Mouse (Mus musculus) limb, embryonic 15.5 days (tissue): Measurements from ENCODE around the gene Cpne7. TPM values are rescaled to one million over a fixed set of nuclear protein-coding genes. Genes with fewer than 3 reads are reported as not detected.

ENCODE experiments used
- ATAC-seq: fragments of 200-750 bp; cut with Nextera tagmentation; 2 replicates; pipeline ENCODE4 v1.8.0; 2017; ENCODE audit warnings: low read depth, moderate TSS enrichment; ENCODE audit not compliant: insufficient number of reproducible peaks, low FRiP score, low TSS enrichment
- H3K27ac ChIP-seq: fragments of 300-500 bp; sonication (generic); 2 replicates; pipeline ENCODE4 v1.5.1; 2015; ENCODE audit warnings: moderate library complexity, mild to moderate bottlenecking, inconsistent platforms
- H3K27me3 ChIP-seq: fragments of 300-500 bp; sonication (generic); 2 replicates; pipeline ENCODE4 v1.6.1; 2015; ENCODE audit warnings: inconsistent platforms
- H3K36me3 ChIP-seq: fragments of 300-500 bp; sonication (generic); 2 replicates; pipeline ENCODE4 v1.6.1; 2015; ENCODE audit warnings: inconsistent platforms
- H3K4me1 ChIP-seq: fragments of 300-500 bp; sonication (generic); 2 replicates; pipeline ENCODE4 v1.6.1; 2015; ENCODE audit warnings: inconsistent platforms
- H3K4me2 ChIP-seq: fragments of 300-500 bp; sonication (generic); 2 replicates; pipeline ENCODE4 v1.6.1; 2015; ENCODE audit warnings: mild to moderate bottlenecking, inconsistent platforms
- H3K4me3 ChIP-seq: fragments of 300-500 bp; sonication (generic); 2 replicates; pipeline ENCODE4 v1.5.1; 2015; ENCODE audit warnings: mild to moderate bottlenecking, inconsistent platforms
- H3K9ac ChIP-seq: fragments of 300-500 bp; sonication (generic); 2 replicates; pipeline ENCODE4 v1.6.1; 2015; ENCODE audit warnings: inconsistent platforms
- H3K9me3 ChIP-seq: fragments of 300-500 bp; sonication (generic); 2 replicates; pipeline ENCODE4 v1.6.1; 2016; ENCODE audit warnings: inconsistent platforms
- WGBS: fragments of 180-500 bp; shearing (Covaris S2); methylation state at CpG from one replicate; pipeline ENCODE4 v1.1.7; 2015; 5-methylcytosine and 5-hydroxymethylcytosine counted together
- polyA plus RNA-seq: library from polyadenylated mRNA; unstranded; fragments of >200 nt; fragmentation: Nextera tagmentation; extraction: Ambion mirVana; gene quantifications from 2 replicates; pipeline ENCODE4 v1.2.1, GENCODE M21; 2015

Cpne7 gene
- 0.84 and 1.2 TPM in 2 replicates for polyA plus RNA-seq

DNA sequence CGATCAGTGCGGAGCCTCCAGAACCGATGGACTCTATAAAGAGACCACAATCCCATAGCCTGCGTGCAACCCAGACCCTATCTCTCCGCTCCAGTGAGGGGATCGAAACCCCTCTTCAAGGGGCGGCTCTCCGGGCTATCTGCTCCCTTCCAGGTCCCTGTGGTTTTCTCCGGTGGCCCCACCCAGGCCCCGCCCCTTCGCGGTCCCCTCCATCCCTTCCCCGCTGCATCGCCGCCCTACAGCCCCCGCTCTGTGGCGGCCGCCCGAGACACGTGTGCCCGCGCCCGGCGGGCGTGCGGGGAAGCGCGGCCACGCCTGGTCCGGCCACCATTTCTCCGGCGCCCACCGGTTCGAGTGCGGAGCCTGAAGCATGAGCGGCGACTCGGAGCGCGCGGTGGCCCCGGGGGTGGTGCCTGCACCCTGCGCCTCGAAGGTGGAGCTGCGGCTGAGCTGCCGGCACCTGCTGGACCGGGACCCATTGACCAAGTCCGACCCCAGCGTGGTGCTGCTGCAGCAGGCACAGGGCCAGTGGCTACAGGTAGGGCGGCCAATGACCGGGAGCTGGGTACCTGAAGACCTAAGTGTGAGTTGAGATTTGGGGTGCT, at the start of gene Cpne7:
Gene Cpne7 (plus strand): TSS at position 248 of the 605 bp plus-strand sequence.
- Histone ChIP-seq H3K4me2 (peak within 1 kb of the TSS; percentile 91), H3K4me3 (peak within 1 kb of the TSS; percentile 45), H3K36me3 (no peaks in the 10 kb centered on the region), H3K27me3 (peaks cover 39% of the 10 kb centered on the region), H3K4me1 (peaks cover 18% of the 10 kb centered on the region), H3K9ac (0 out of 2 replicates have a peak within 1 kb of the TSS, but pooled peaks have one; percentile 31), H3K9me3 (no peaks in the 10 kb centered on the region), H3K27ac (no peak within 1 kb of the TSS)
- under 1% methylated on average over 50 of the region's 51 CpGs for WGBS
- ATAC-seq: 0 out of 2 replicates have a peak, but pooled peaks have one; percentile 36

DNA sequence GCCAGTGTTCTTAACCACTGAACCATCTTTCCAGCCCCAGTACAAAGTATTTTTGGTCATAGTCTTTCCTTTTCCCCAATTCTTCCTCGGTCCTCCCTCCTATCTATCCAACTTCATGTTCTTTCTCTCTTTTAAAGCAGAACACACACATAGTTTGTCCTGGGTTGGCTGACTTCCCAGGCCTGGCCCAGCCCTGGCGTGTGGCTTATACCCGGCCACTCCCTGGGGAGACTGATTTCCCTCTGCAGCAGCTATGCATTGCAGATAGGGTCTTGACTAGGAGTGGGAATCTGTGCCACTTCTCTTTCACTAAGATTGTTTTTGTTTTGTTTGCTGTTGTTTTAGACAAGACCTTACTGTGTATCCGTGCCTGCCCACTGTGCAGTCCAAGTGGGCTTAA, 46.0 kb upstream of the Cpne7 start:
- 69% methylated on average over 4 of the region's 4 CpGs for WGBS
- Histone ChIP-seq H3K9ac (no peak overlapping the region), H3K27ac (no peak overlapping the region), H3K9me3 (no peaks in the 10 kb centered on the region), H3K4me2 (no peak overlapping the region), H3K36me3 (peaks cover 59% of the 10 kb centered on the region), H3K27me3 (no peaks in the 10 kb centered on the region), H3K4me1 (peaks cover 8% of the 10 kb centered on the region), H3K4me3 (no peak overlapping the region)
- no peak for ATAC-seq

DNA sequence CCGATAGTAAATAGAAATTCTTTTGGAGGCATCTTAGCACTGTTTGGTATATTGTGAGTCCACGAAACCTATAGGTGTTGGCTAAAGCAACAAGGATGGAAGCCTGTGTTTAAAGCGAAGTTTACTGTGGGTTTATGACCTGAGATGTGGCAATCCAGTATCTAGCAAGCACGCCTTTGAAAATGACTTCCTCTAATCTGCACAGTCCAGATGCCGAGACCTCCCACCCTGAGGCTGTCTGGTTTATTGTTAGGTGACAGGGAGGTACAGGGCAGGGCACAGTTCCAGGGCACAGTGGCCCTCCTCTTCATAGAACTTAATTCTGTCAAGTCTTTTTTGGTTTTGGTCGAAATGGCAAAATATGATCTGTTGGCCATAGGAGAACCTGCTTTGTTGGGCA, 40.0 kb upstream of the Cpne7 start:
- no peaks in the 10 kb centered on the region for H3K9me3 ChIP-seq
- H3K27me3 ChIP-seq: no peaks in the 10 kb centered on the region
- no peak overlapping the region for H3K4me3 ChIP-seq
- H3K4me1 ChIP-seq: no peaks in the 10 kb centered on the region
- H3K9ac ChIP-seq: no peak overlapping the region
- peaks cover 94% of the 10 kb centered on the region for H3K36me3 ChIP-seq
- WGBS: 73% methylated on average over 6 of the region's 6 CpGs
- no peak overlapping the region for H3K27ac ChIP-seq
- no peak for ATAC-seq
- no peak overlapping the region for H3K4me2 ChIP-seq

DNA sequence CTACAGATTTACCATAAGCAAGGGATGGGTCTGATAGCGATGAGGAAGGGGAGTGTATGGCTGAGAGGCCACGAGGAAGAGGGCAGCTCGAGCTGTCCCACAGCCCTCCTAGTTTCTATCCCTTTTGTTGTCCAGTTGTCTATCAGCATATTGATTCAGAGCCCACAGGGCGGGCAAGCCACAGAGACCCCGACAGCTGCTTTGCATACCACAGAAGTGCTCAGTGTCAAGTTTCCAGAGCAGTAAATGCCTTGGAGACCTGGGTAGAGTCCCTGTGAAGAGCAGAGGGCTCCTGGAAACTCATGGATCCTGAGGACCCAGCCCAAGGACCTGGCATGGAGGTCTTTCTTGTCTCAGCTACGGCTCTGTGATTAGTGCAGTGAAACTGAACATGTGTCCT, 34.2 kb upstream of the Cpne7 start:
- Histone ChIP-seq H3K9me3 (no peaks in the 10 kb centered on the region), H3K36me3 (peaks cover 96% of the 10 kb centered on the region), H3K27me3 (no peaks in the 10 kb centered on the region), H3K27ac (no peak overlapping the region), H3K4me3 (no peak overlapping the region), H3K9ac (no peak overlapping the region), H3K4me1 (no peaks in the 10 kb centered on the region), H3K4me2 (no peak overlapping the region)
- WGBS: 78% methylated on average over 6 of the region's 6 CpGs
- ATAC-seq: no peak

DNA sequence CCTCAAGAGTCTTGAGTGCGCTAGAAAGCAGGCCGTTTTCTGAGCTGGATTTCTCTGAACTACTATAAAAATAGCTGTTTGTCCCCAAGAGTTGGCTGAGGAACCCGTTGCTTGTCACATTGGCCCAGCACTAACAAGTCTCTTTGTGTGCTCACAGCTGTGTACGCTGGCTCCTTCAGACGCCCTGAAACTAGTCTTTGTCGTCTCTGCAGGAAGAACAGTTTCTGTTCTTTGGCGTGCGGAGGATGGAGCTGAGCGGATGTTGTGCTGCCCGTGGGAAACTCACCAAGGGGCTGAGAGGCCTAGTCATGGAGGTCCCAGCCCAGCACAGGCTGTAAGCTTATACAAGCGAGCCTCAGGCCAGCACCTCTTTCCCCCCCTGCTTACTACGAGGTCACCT, 33.6 kb upstream of the Cpne7 start:
- Histone ChIP-seq H3K36me3 (peaks cover 96% of the 10 kb centered on the region), H3K4me2 (no peak overlapping the region), H3K27ac (no peak overlapping the region), H3K4me1 (no peaks in the 10 kb centered on the region), H3K9ac (no peak overlapping the region), H3K27me3 (no peaks in the 10 kb centered on the region), H3K9me3 (no peaks in the 10 kb centered on the region), H3K4me3 (no peak overlapping the region)
- ATAC-seq: no peak
- WGBS: 91% methylated on average over 12 of the region's 12 CpGs

DNA sequence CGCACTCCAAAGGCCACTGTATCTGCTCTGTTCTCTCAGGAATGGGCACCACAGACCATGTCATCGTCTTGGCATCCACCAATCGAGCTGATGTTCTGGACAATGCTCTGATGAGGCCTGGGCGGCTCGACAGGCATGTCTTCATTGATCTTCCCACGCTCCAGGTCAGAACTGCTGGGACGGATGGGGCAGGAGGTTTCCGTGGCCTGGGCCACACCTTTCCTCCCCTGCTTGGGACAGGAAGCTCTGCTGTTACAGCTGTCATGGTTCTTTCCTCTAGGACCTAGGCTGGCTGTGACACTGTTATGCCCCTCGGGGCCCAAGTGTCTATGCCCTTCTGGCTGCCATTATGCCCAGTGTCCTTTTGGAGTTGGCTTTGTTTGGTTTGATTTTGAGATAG, 29.9 kb upstream of the Cpne7 start:
- H3K9ac ChIP-seq: no peak overlapping the region
- H3K9me3 ChIP-seq: no peaks in the 10 kb centered on the region
- H3K4me2 ChIP-seq: no peak overlapping the region
- 84% methylated on average over 9 of the region's 9 CpGs for WGBS
- no peak overlapping the region for H3K4me3 ChIP-seq
- no peak for ATAC-seq
- no peaks in the 10 kb centered on the region for H3K27me3 ChIP-seq
- no peaks in the 10 kb centered on the region for H3K4me1 ChIP-seq
- H3K27ac ChIP-seq: no peak overlapping the region
- H3K36me3 ChIP-seq: peaks cover 99% of the 10 kb centered on the region

DNA sequence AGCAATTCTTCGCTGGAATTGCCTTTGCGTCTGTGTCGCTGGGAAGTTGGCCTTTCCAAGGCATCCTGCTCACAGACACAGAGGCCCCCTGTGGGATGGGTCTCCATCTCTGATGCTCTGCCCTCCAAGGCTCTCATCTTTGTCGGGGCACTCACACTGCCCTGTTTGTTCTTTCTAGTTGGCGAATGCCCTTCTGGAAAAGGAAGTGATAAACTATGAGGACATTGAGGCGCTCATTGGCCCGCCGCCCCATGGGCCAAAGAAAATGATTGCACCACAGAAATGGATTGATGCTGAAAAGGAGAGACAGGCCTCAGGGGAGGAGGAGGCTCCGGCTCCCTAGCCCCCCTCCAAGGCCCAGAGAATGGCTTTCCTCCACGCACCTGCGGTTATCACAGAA, 20.0 kb upstream of the Cpne7 start:
- no peak overlapping the region for H3K27ac ChIP-seq
- H3K4me2 ChIP-seq: no peak overlapping the region
- WGBS: 88% methylated on average over 11 of the region's 11 CpGs
- no peak overlapping the region for H3K9ac ChIP-seq
- no peak for ATAC-seq
- 0 out of 2 replicates have a peak, but pooled peaks cover 4% of the 10 kb centered on the region for H3K4me1 ChIP-seq
- peaks cover 52% of the 10 kb centered on the region for H3K36me3 ChIP-seq
- H3K27me3 ChIP-seq: no peaks in the 10 kb centered on the region
- no peak overlapping the region for H3K4me3 ChIP-seq
- no peaks in the 10 kb centered on the region for H3K9me3 ChIP-seq

DNA sequence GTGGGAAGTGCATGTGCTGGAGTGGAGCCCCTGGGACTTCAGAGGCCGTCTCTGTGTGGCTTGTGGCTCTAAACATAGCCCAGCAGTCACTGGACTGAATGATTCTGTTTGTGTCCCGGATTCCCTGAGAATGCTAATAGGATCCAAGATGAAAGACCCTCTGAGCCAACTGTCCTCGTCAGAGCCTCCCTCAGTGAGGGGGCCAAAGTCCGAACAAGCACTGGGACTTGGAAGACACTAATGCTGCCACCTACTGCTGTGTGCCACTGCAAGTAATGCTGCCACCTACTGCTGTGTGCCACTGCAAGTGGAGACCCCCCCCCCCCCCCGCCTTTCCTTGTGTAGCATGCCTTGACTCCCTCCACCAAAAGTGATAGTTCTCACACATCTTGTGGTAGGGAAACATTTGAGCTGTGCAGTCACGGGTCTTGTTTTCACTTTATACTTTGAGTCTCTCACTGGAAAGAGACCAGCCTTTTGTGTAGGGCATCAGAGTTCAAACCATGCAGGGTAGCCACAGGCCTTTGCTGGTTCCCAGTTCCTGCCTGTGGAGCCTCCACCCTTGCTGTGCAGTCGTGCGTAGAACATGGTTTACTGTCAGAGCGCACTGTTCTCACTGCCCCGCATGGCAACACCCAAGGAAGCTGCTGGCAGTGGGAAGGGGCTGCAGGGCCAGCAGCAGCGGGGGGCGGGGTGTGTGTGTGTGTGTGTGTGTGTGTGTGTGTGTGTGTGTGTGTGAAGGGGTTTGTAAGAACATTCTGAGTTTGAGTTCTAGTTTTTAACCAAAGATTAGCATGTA, 19.2 kb upstream of the Cpne7 start:
- Histone ChIP-seq H3K27me3 (no peaks in the 10 kb centered on the region), H3K4me1 (0 out of 2 replicates have a peak, but pooled peaks cover 4% of the 10 kb centered on the region), H3K9me3 (no peaks in the 10 kb centered on the region), H3K4me2 (no peak overlapping the region), H3K4me3 (no peak overlapping the region), H3K36me3 (peaks cover 48% of the 10 kb centered on the region), H3K27ac (no peak overlapping the region), H3K9ac (no peak overlapping the region)
- no peak for ATAC-seq
- WGBS: 77% methylated on average over 12 of the region's 12 CpGs

DNA sequence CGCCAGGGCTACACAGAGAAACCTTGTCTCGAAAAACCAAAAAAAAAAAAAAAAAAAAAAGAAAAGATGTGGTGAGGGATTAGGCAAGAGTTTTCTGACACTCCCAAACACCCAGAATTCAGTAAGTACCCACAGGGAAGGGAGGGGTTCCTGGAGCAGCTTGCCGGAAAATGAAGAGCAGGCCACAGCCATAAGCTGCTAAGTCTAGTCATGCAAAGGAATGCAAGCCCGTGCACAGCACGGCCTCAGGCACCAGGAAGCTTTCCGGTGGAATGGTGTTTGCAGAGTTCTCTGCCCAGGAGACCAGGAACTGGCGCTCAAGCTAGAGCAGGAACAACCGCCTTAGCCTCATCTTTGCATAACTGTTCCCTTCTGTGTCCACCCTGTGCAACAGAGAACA, 16.9 kb upstream of the Cpne7 start:
- peaks cover 47% of the 10 kb centered on the region for H3K36me3 ChIP-seq
- no peak overlapping the region for H3K4me2 ChIP-seq

DNA sequence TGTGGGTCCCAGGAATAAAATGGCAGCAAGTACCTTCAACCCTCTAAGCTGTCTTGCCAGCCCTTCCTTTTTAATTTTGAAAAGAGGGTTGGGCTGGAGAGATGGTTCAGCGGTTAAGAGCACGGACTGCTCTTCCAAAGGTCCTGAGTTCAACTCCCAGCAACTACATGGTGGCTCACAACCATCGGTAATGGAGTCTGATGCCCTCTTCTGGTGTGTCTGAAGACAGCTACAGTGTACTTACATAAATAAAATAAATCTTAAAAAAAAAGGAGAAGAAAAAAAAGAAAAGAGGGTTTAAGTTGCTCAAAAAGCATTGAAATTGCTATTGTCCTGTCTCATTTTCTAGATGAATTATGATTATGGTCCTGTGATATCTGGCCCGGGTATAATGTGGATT, 15.9 kb upstream of the Cpne7 start:
- peak overlapping the region; percentile 67; the same call in 1 of the 2 replicates for H3K4me3 ChIP-seq
- no peaks in the 10 kb centered on the region for H3K9me3 ChIP-seq
- H3K4me1 ChIP-seq: peaks cover 17% of the 10 kb centered on the region
- no peak for ATAC-seq
- peak overlapping the region; percentile 81; the same call in 1 of the 2 replicates for H3K4me2 ChIP-seq
- no peak overlapping the region for H3K27ac ChIP-seq
- peaks cover 48% of the 10 kb centered on the region for H3K36me3 ChIP-seq
- H3K9ac ChIP-seq: peak overlapping the region; percentile 57
- WGBS: 68% methylated on average over 4 of the region's 4 CpGs
- no peaks in the 10 kb centered on the region for H3K27me3 ChIP-seq

More for the DNA sequence above, 16.9 kb upstream of the Cpne7 start:
- no peaks in the 10 kb centered on the region for H3K9me3 ChIP-seq
- H3K27ac ChIP-seq: peak overlapping the region; percentile 72
- no peaks in the 10 kb centered on the region for H3K27me3 ChIP-seq
- H3K4me3 ChIP-seq: no peak overlapping the region
- WGBS: 33% methylated on average over 8 of the region's 8 CpGs
- ATAC-seq: 0 out of 2 replicates have a peak, but pooled peaks have one; percentile 27
- H3K4me1 ChIP-seq: peaks cover 17% of the 10 kb centered on the region
- H3K9ac ChIP-seq: no peak overlapping the region

DNA sequence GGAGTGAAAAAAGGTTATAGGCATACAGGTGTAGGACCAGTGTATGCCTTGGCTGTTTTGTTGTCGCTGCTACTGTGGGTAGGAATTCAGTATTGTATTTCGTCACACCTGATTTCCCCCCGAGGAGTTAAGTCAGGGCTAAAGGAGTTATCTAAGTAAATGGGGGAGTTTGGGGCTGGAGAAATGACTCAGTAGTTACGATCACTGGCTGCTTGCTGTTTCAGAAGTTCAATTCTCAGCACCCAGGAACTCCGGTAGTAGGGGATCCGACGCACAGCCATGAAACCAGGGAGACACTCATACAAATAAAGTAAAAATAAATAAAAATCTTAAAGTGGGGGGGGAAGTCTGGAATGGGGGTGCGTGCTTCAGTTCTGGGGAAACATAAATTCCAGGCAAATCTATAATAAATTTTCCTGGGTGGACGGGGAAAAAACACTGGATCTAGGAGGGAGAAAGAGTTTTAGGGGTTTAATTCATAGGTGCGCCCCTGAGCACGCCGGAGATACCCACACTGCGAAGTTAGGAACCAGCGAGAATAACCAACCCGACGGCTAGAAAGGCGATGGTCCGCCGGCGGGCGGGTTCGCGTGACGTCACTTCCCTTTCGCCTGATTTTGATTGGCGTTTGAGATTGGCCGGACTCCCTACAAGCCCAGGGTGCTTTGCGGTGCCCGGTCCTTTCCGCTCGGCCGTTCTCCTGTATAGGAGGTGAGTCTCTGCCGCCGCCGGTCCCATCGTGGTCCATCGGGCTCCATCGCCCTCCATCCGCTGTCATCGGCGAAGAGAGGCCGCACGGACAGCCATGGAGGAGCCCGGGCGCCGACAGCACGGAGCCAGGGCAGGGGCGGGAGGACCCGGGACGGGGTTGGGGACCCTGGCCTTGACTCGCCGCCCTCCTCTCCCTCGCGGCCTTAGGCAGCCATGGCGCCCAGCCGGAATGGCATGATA, 15.2 kb upstream of the Cpne7 start, which contains the start of gene Rpl13:
Gene Rpl13 (plus strand): TSS at position 616 of the 951 bp plus-strand sequence.
- Histone ChIP-seq H3K27ac (peak within 1 kb of the TSS; percentile 96), H3K36me3 (peaks cover 44% of the 10 kb centered on the region)
- WGBS: 1% methylated on average over 56 of the region's 56 CpGs

More for the DNA sequence above, 15.2 kb upstream of the Cpne7 start, which contains the start of gene Rpl13:
- Histone ChIP-seq H3K27me3 (no peaks in the 10 kb centered on the region), H3K9me3 (no peaks in the 10 kb centered on the region), H3K4me2 (peak within 1 kb of the TSS; percentile 81), H3K4me3 (peak within 1 kb of the TSS; percentile 67), H3K9ac (peak within 1 kb of the TSS; percentile 90), H3K4me1 (peaks cover 17% of the 10 kb centered on the region)
- ATAC-seq: peak; percentile 91
